Mouse (Mus musculus) megakaryocyte-erythroid progenitor cell, adult 5-6 weeks (primary cell): ENCODE measurements at regions not wholly inside any gene's neighbourhood (a gene's known extent, or its start where the extent isn't known, plus 50 kb on each side); places are given as distances from the start of the nearest gene placed in this dataset.

Experiments used
- ATAC-seq: replicated peaks from 2 replicates; pipeline ENCODE4 v1.8.0; 2016; ENCODE audit warnings: mild to moderate bottlenecking, inconsistent platforms; ENCODE audit not compliant: severe bottlenecking, poor library complexity, low FRiP score, low TSS enrichment

- peak; percentile 54 for ATAC-seq
Observed at GRCm38 (mm10) chr6:31220184-31220931, 178.2 kb upstream of the Mkln1 start.

- no peak for ATAC-seq
Observed at GRCm38 (mm10) chr6:31221490-31221889, 177.0 kb upstream of the Mkln1 start.

- ATAC-seq = no peak
Observed at GRCm38 (mm10) chr6:31222024-31222579, 176.4 kb upstream of the Mkln1 start.

- no peak for ATAC-seq
Observed at GRCm38 (mm10) chr6:31227406-31227805, 171.1 kb upstream of the Mkln1 start.

- ATAC-seq = no peak
Observed at GRCm38 (mm10) chr6:31228061-31228460, 170.5 kb upstream of the Mkln1 start.

- no peak for ATAC-seq
Observed at GRCm38 (mm10) chr6:31231821-31232220, 166.7 kb upstream of the Mkln1 start.

- ATAC-seq = 0 out of 2 replicates have a peak, but pooled peaks have one; percentile 50
Observed at GRCm38 (mm10) chr6:31233252-31233993, 165.1 kb upstream of the Mkln1 start.

GRCm38 (mm10) chr6:31240051-31240450 lies 158.5 kb upstream of the Mkln1 start:
- peak; percentile 47; the same call in 1 of the 2 replicates for ATAC-seq

GRCm38 (mm10) chr6:31250526-31250925 lies 148.0 kb upstream of the Mkln1 start:
- no peak for ATAC-seq

- ATAC-seq = no peak
Observed at GRCm38 (mm10) chr6:31253251-31253935, 145.1 kb upstream of the Mkln1 start.

GRCm38 (mm10) chr6:31260645-31261345 lies 137.7 kb upstream of the Mkln1 start:
- ATAC-seq = no peak

- ATAC-seq = no peak
Observed at GRCm38 (mm10) chr6:31261797-31262540, 136.6 kb upstream of the Mkln1 start.

- ATAC-seq = no peak
Observed at GRCm38 (mm10) chr6:31262651-31263050, 135.9 kb upstream of the Mkln1 start.

- no peak for ATAC-seq
Observed at GRCm38 (mm10) chr6:31263821-31264220, 134.7 kb upstream of the Mkln1 start.

GRCm38 (mm10) chr6:31266441-31267040 lies 132.0 kb upstream of the Mkln1 start:
- ATAC-seq = no peak

- no peak for ATAC-seq
Observed at GRCm38 (mm10) chr6:31268057-31268456, 130.5 kb upstream of the Mkln1 start.

- no peak for ATAC-seq
Observed at GRCm38 (mm10) chr6:31273816-31274215, 124.7 kb upstream of the Mkln1 start.

GRCm38 (mm10) chr6:31274236-31274635 lies 124.3 kb upstream of the Mkln1 start:
- ATAC-seq = no peak
